In the genomic region with DNA sequence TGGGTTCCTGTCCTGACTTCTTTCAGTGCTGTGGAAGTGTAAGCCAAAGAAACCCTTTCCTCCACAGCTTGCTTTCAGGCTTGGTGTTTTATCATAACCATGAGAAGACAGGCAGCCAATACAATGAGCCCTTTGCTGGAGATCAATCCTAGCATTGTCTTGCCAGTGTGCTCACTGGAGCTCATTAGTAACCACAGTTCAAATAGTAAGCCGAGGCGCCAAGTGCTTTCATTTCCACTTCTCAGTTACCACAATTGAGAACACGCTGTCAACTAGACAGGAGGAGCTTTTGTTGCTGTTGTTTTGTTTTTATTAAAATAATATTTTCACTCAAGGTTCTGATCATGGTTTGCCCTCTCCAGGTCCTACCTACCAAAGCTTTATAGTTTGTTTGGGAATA, we compare ENCODE assay signal across 12 mouse cellular contexts. TPM values are rescaled to one million over a fixed set of nuclear protein-coding genes. Genes with fewer than 3 reads are reported as not detected.
DNase-seq lines count a peak whose midpoint lies in the region; ATAC-seq lines count a peak whose summit lies in the region.
"Had no signal": no experiment of that assay in that cellular context is flagged by ENCODE, and none has a peak within 500 bp of the region (broad histone marks: within the 10 kb centered on the region; RNA-seq: fewer than 3 reads in every experiment).

No protein-coding gene starts in this region.

- no peak for ATAC-seq in midbrain, embryonic 11.5 days (ENCODE audit: low FRiP score)
- no peak for ATAC-seq in midbrain, embryonic 15.5 days (replicated peaks)
- ATAC-seq in granulocyte monocyte progenitor cell, adult 5-6 weeks (replicated peaks; ENCODE audit: poor library complexity, severe bottlenecking): peak; percentile 20
- no peak for ATAC-seq in megakaryocyte, adult 5-6 weeks (ENCODE audit: poor library complexity, severe bottlenecking)
- ATAC-seq: forebrain, embryonic 14.5 days had no signal

- no peak overlapping the region for H3K9ac ChIP-seq in midbrain, embryonic 11.5 days (ENCODE audit: low read length)
- no peak overlapping the region for H3K9ac ChIP-seq in midbrain, embryonic 15.5 days

- H3K27ac ChIP-seq in midbrain, embryonic 11.5 days (ENCODE audit: low read depth, low read length): no peak overlapping the region
- H3K27ac ChIP-seq in midbrain, embryonic 15.5 days: no peak overlapping the region

- H3K4me3 ChIP-seq in midbrain, embryonic 11.5 days (ENCODE audit: low read depth, low read length): no peak overlapping the region
- H3K4me3 ChIP-seq in midbrain, embryonic 15.5 days: no peak overlapping the region
- H3K4me3 ChIP-seq: myocyte had no signal

- peaks cover 10% of the 10 kb centered on the region for H3K27me3 ChIP-seq in midbrain, embryonic 11.5 days (ENCODE audit: control insufficient read depth, insufficient read depth, low read length)
- H3K27me3 ChIP-seq in midbrain, embryonic 15.5 days (replicated peaks): peaks cover 2% of the 10 kb centered on the region

- WGBS in midbrain, embryonic 11.5 days: 75% methylated on average over 3 of the region's 3 CpGs
- 49% methylated on average over 3 of the region's 3 CpGs for whole genome bisulfite sequencing in midbrain, embryonic 15.5 days

- H3K36me3 ChIP-seq in midbrain, embryonic 11.5 days (ENCODE audit: control insufficient read depth, insufficient read depth, low read length): no peaks in the 10 kb centered on the region
- no peaks in the 10 kb centered on the region for H3K36me3 ChIP-seq in midbrain, embryonic 15.5 days (replicated peaks)

- no peaks in the 10 kb centered on the region for H3K9me3 ChIP-seq in midbrain, embryonic 11.5 days (ENCODE audit: control insufficient read depth, low read length)
- no peaks in the 10 kb centered on the region for H3K9me3 ChIP-seq in midbrain, embryonic 15.5 days

- H3K4me1 ChIP-seq in midbrain, embryonic 11.5 days (ENCODE audit: control insufficient read depth, insufficient read depth, low read length): peaks cover 5% of the 10 kb centered on the region
- H3K4me1 ChIP-seq in midbrain, embryonic 15.5 days: peaks cover 19% of the 10 kb centered on the region

- H3K4me2 ChIP-seq in midbrain, embryonic 11.5 days: no peak overlapping the region
- H3K4me2 ChIP-seq in midbrain, embryonic 15.5 days: no peak overlapping the region

- DNase-seq in midbrain, embryonic 11.5 days (ENCODE audit: low spot score, missing footprints): peak; percentile 71
- peak; percentile 72 for DNase-seq in Muller cell, postnatal 12 days (ENCODE audit: inconsistent ontology term)
- DNase-seq in naive thymus-derived CD4-positive, alpha-beta T cell, adult 2 months (ENCODE audit: low read depth): peak; percentile 69
- DNase-seq in lung, adult 18-20 months: no peak
- DNase-seq: adrenal gland, postnatal 10 days; cerebellum, adult 18-20 months; gastrocnemius, postnatal 36 days had no signal

RNA-seq across cellular contexts. Expression of a gene that starts 1.5 kb away (rescaled TPM):
- 6.3 TPM in 2 replicates for polyA plus RNA-seq in midbrain, embryonic 11.5 days (2014; fragmentation: Nextera tagmentation; extraction: Ambion mirVana)
- polyA plus RNA-seq in midbrain, embryonic 15.5 days (2015; fragmentation: Nextera tagmentation; extraction: Ambion mirVana): 6.3 and 6.6 TPM in 2 replicates
- total RNA-seq in granulocyte monocyte progenitor cell, adult 5-6 weeks (2014; fragmentation: Nextera tagmentation): 37.2 and 49.6 TPM in 2 replicates
- total RNA-seq in granulocyte monocyte progenitor cell, adult 5-6 weeks (2017): 72.8 and 82.4 TPM in 2 replicates
- total RNA-seq in megakaryocyte, adult 5-6 weeks (2015): 41.7 and 51.1 TPM in 2 replicates
- 68.3 and 71.2 TPM in 2 replicates for total RNA-seq in megakaryocyte, adult 5-6 weeks (2017)

Comparison
In these comparisons a context has a peak if more than half of its experiments do, and no peak if none do; other contexts are left out.
1. DNase-seq: peak in midbrain, embryonic 11.5 days (single experiment), Muller cell, postnatal 12 days (single experiment) and naive thymus-derived CD4-positive, alpha-beta T cell, adult 2 months (single experiment); none in lung, adult 18-20 months (0 of 2).